Mouse (Mus musculus) liver, adult 2 months (tissue): ENCODE results near the gene Lrch3.

Experiments used
- CTCF ChIP-seq: fragments of 200-500 bp; IDR thresholded peaks from 2 replicates; pipeline ENCODE4 v1.5.1; 2011; ENCODE audit warnings: low read depth, low read length, control low read depth
- POLR2A ChIP-seq: fragments of 200-500 bp; IDR thresholded peaks from 2 replicates; pipeline ENCODE4 v1.6.1; 2011; ENCODE audit warnings: low read length, control low read depth; ENCODE audit not compliant: insufficient read depth; ENCODE audit errors: extremely low read depth

GRCm38 (mm10) chr16:33059471-33059870 is 145.6 kb downstream of the Lrch3 start:
- no peak for TF ChIP-seq POLR2A
- TF ChIP-seq CTCF: no peak
